Mouse (Mus musculus) liver, postnatal 0 days (tissue): ENCODE data around the gene Ccdc120. TPM values are rescaled to one million over a fixed set of nuclear protein-coding genes. Genes with fewer than 3 reads are reported as not detected.
A peak's percentile ranks its signal among the peaks of the same experiment; 100 is the strongest.

ENCODE experiments used
- ATAC-seq: fragments of 200-750 bp; cut with Nextera tagmentation; 2 replicates; pipeline ENCODE4 v1.8.0; 2017; ENCODE audit warnings: mild to moderate bottlenecking, moderate library complexity
- DNase-seq: peaks from one replicate; pipeline ENCODE4 v3.0.0-alpha.2; 2016
- H3K27ac ChIP-seq: fragments of 300-500 bp; sonication (generic); 2 replicates; pipeline ENCODE4 v1.5.1; 2014; ENCODE audit warnings: antibody characterized with exemption, moderate library complexity, mild to moderate bottlenecking, low read depth
- H3K27me3 ChIP-seq: fragments of 300-500 bp; sonication (generic); 2 replicates; pipeline ENCODE4 v1.6.1; 2014; ENCODE audit warnings: low read length, control low read depth, mixed read lengths; ENCODE audit not compliant: insufficient read depth
- H3K36me3 ChIP-seq: fragments of 300-500 bp; sonication (generic); replicated peaks from 2 replicates; pipeline ENCODE4 v1.6.1; 2014; ENCODE audit warnings: mild to moderate bottlenecking, control low read depth, low read length, moderate library complexity, mixed read lengths; ENCODE audit not compliant: insufficient read depth
- H3K4me1 ChIP-seq: fragments of 300-500 bp; sonication (generic); 2 replicates; pipeline ENCODE4 v1.6.1; 2014; ENCODE audit warnings: antibody characterized with exemption, mild to moderate bottlenecking, control low read depth; ENCODE audit not compliant: insufficient read depth
- H3K4me2 ChIP-seq: fragments of 300-500 bp; sonication (generic); 2 replicates; pipeline ENCODE4 v1.6.1; 2014; ENCODE audit warnings: low read depth, mild to moderate bottlenecking, low read length, moderate library complexity, mixed read lengths
- H3K4me3 ChIP-seq: fragments of 300-500 bp; sonication (generic); 2 replicates; pipeline ENCODE4 v1.5.1; 2014; ENCODE audit warnings: low read depth, low read length
- H3K9ac ChIP-seq: fragments of 300-500 bp; sonication (generic); replicated peaks from 2 replicates; pipeline ENCODE4 v1.6.1; 2014; ENCODE audit warnings: mild to moderate bottlenecking, moderate library complexity
- H3K9me3 ChIP-seq: fragments of 300-500 bp; sonication (generic); 2 replicates; pipeline ENCODE4 v1.6.1; 2016; ENCODE audit warnings: mild to moderate bottlenecking, control low read depth, low read length, mixed read lengths
- CTCF ChIP-seq: sonication (generic); IDR thresholded peaks from 2 replicates; pipeline ENCODE4 v1.5.1; 2016; ENCODE audit warnings: antibody characterized with exemption, low read depth
- EP300 ChIP-seq: IDR thresholded peaks from 2 replicates; pipeline ENCODE4 v1.6.1; 2016; ENCODE audit warnings: antibody characterized with exemption, low read depth, mild to moderate bottlenecking
- WGBS: fragments of 180-500 bp; shearing (Covaris S2); extraction: QIAGEN DNeasy Blood & Tissue Kit; methylation state at CpG from one replicate; pipeline ENCODE4 v1.1.7; 2014; ENCODE audit not compliant: insufficient replicate concordance; 5-methylcytosine and 5-hydroxymethylcytosine counted together
- polyA plus RNA-seq: library from polyadenylated mRNA; unstranded; fragments of >200 nt; fragmentation: Nextera tagmentation; extraction: Ambion mirVana; gene quantifications from 2 replicates; pipeline ENCODE4 v1.2.1, GENCODE M21; 2015

Gene Ccdc120
- polyA plus RNA-seq = 2.0 and 3.4 TPM in 2 replicates

DNA sequence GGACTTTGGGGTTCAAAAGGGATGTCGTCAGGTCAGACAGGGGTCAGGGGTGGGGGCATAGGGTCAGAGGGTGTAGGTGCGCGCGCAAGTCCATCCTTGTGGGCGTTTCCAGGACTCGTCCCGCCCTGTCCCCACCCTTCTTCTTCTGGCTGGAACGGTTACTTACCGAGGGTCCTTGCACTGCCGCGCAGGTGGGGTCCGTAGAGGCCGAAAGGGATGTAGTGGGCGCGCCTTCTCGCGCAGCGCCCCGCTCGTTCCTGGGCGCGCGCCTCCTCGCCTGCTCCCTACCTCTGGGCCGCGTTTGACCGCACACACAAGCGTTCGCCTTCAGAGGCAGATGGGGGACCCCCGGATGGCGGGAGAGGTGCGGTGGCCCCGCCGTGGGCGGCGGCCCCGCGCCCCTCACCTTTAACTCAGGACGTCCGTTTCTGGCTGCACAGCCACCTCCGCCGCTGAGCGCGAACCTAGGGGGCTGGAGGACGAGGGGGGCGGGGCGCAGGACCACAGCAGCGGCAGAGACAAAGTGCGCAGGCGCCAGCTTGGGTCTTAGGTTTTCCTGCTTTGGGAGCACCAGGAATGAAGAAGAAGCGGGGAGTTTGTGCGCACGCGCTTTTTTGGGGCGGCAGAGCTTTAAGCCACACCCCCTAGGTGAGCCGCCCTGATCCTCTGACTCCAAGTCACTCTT lies at the start of gene Ccdc120:
Ccdc120 (minus strand) TSS at position 474 of the 685 bp plus-strand sequence.
- no peaks in the 10 kb centered on the region; the same call in 1 of the 2 replicates for H3K27me3 ChIP-seq
- ATAC-seq (no peak), DNase-seq (peak; percentile 44)
- H3K4me1 ChIP-seq = no peaks in the 10 kb centered on the region
- H3K4me2 ChIP-seq = peak within 1 kb of the TSS; percentile 83
- no peak within 1 kb of the TSS for H3K27ac ChIP-seq
- H3K36me3 ChIP-seq = no peaks in the 10 kb centered on the region
- no peaks in the 10 kb centered on the region for H3K9me3 ChIP-seq
- H3K4me3 ChIP-seq = peak within 1 kb of the TSS; percentile 57
- H3K9ac ChIP-seq = peak within 1 kb of the TSS; percentile 50
- 11% methylated on average over 36 of the region's 56 CpGs for WGBS
- no peak for TF ChIP-seq CTCF
- no peak for TF ChIP-seq EP300

DNA sequence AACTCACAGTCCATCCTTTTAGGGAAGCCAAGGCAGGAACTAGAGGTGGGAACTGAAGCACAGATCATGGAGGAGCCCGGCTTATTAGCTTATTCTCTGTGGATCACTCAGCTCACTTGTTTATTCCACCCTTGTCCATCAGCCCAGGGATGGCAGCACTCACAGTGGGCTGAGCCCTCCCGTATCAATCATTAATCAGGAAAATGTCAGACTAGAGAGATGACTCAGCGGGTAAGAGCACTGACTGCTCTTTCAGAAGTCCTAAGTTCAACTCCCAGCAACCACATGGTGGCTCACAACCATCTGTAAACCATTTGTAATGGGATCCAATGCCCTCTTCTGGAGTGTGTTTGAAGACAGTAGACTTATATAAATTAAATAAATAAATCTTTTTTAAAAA lies 46.6 kb upstream of the Ccdc120 start:
- H3K9ac ChIP-seq = no peak overlapping the region
- no peak overlapping the region for H3K4me3 ChIP-seq
- ATAC-seq (peak; percentile 86), DNase-seq (no peak)
- no peaks in the 10 kb centered on the region for H3K4me1 ChIP-seq
- H3K9me3 ChIP-seq = no peaks in the 10 kb centered on the region
- no peak overlapping the region for H3K4me2 ChIP-seq
- H3K27ac ChIP-seq = no peak overlapping the region
- H3K27me3 ChIP-seq = no peaks in the 10 kb centered on the region
- H3K36me3 ChIP-seq = peaks cover 12% of the 10 kb centered on the region
- 54% methylated on average over 3 of the region's 3 CpGs for WGBS
- TF ChIP-seq EP300 = no peak
- 0 out of 2 replicates have a peak, but pooled peaks have one; percentile 17 for TF ChIP-seq CTCF

DNA sequence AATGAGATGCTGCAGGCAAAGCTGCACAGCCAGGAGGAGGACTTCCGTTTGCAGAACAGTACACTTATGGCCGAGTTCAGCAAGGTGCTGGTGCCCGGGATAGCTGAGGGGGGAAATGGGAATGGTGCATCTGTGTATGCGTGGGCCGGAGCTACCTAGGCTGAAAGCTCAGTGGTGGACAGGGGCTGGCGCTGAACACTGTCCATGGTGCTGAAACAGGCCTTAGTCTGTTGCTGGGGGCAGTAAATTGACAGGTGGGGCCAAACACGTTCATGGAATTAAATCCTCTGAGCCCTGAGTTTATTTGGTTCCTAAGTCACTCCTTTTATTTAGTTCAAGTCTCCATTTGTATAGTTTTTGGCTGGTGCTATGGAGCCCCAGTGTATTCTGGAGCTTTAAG lies 44.3 kb upstream of the Ccdc120 start:
- H3K9ac ChIP-seq = no peak overlapping the region
- peaks cover 5% of the 10 kb centered on the region; the same call in 1 of the 2 replicates for H3K4me1 ChIP-seq
- peaks cover 7% of the 10 kb centered on the region for H3K36me3 ChIP-seq
- H3K4me2 ChIP-seq = no peak overlapping the region
- TF ChIP-seq CTCF = no peak
- TF ChIP-seq EP300 = no peak
- WGBS = 44% methylated on average over 7 of the region's 7 CpGs
- H3K4me3 ChIP-seq = no peak overlapping the region
- no peaks in the 10 kb centered on the region for H3K9me3 ChIP-seq
- H3K27ac ChIP-seq = no peak overlapping the region
- DNase-seq = peak; percentile 44
- ATAC-seq = no peak
- H3K27me3 ChIP-seq = no peaks in the 10 kb centered on the region

DNA sequence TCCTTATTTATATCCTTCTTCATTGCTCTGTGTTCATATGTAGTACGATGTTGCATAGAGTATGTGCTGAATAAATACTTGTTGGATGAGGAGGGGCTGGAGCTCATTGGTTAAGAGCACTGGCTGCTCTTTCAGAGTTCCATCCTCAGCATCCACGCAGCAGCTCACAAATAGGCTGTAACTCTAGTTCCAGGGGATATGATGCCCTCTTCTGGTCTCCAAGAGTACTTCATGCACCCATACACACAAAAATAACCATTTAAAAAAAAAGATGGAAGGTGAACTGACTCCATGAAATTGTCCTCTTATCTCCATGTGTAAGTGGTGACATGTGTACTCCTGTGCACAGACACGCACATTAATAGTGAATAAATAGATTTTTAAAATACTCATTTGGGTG lies 42.7 kb upstream of the Ccdc120 start:
- Histone ChIP-seq H3K4me1 (peaks cover 5% of the 10 kb centered on the region; the same call in 1 of the 2 replicates), H3K27ac (no peak overlapping the region), H3K9me3 (no peaks in the 10 kb centered on the region), H3K36me3 (no peaks in the 10 kb centered on the region; the same call in 1 of the 2 replicates), H3K27me3 (no peaks in the 10 kb centered on the region), H3K4me2 (no peak overlapping the region), H3K4me3 (no peak overlapping the region), H3K9ac (no peak overlapping the region)
- ATAC-seq (no peak), DNase-seq (no peak)
- TF ChIP-seq CTCF = peak; percentile 64
- TF ChIP-seq EP300 = no peak
- 44% methylated on average over 3 of the region's 3 CpGs for WGBS

DNA sequence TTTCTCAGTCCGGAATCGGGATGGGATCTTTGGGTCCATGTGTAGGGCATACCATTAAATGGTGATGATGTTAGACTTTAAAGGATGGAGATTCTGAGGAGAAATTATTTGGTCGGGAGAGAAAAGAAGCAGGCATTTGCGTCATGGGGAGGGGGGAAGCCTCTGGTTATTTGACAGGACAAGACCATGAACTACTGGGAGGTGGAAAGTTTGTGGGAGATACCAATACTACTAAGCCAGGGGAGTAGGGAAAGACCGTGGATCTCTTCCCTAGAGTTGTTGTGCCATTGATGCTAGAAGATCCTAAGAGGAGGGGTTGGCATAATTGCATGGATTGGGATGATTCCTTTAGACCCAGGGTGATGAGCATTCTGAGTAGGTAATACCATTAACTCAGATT lies 39.6 kb upstream of the Ccdc120 start:
- no peaks in the 10 kb centered on the region for H3K9me3 ChIP-seq
- TF ChIP-seq CTCF (no peak), EP300 (no peak)
- peak overlapping the region; percentile 74 for H3K4me3 ChIP-seq
- H3K36me3 ChIP-seq = no peaks in the 10 kb centered on the region; the same call in 1 of the 2 replicates
- H3K27ac ChIP-seq = peak overlapping the region; percentile 53
- WGBS = 16% methylated on average over 5 of the region's 5 CpGs
- H3K4me1 ChIP-seq = peaks cover 5% of the 10 kb centered on the region; the same call in 1 of the 2 replicates
- ATAC-seq = peak; percentile 37
- no peak for DNase-seq
- H3K27me3 ChIP-seq = no peaks in the 10 kb centered on the region
- peak overlapping the region; percentile 71 for H3K9ac ChIP-seq
- peak overlapping the region; percentile 75 for H3K4me2 ChIP-seq

DNA sequence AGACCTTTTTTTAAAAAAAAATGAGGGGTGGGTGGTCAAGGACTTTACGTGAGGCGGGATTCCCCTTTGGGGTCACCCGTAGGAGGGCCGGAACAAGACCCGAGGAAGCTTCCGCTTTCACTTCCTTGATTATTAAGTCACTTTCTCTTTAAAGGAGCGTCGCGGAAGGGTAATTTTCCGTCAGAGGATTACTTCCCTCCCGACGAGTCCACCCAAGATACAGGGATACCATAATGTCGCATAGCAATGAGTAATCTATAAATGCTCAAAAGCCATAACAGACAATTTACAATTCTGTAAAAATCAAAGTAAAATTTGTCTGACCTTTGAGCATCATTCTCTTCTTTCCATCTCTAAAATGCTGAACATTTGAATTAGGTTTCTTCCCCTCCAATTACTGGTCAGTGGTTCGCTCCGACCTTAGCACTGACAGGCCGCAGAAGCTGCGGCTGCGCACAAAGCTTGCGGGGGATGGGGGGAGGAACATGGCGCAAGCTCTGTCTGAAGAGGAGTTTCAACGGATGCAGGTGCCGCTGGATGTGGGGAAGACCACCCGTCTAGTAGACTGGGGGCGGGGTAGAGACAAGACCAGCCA lies 38.9 kb upstream of the Ccdc120 start, which contains the start of gene Gripap1:
Gripap1 (plus strand) TSS at position 224 of the 595 bp plus-strand sequence.
- H3K9me3 ChIP-seq = no peaks in the 10 kb centered on the region
- peaks cover 5% of the 10 kb centered on the region; the same call in 1 of the 2 replicates for H3K4me1 ChIP-seq
- H3K4me2 ChIP-seq = peak within 1 kb of the TSS; percentile 75
- peak within 1 kb of the TSS; percentile 74 for H3K4me3 ChIP-seq
- peak; percentile 80 for DNase-seq
- 14% methylated on average over 24 of the region's 24 CpGs for WGBS
- peak within 1 kb of the TSS; percentile 71 for H3K9ac ChIP-seq
- no peaks in the 10 kb centered on the region for H3K27me3 ChIP-seq
- TF ChIP-seq CTCF = no peak
- TF ChIP-seq EP300 = peak; percentile 43; the same call in 1 of the 2 replicates
- H3K27ac ChIP-seq = peak within 1 kb of the TSS; percentile 53
- ATAC-seq = peak; percentile 93
- H3K36me3 ChIP-seq = no peaks in the 10 kb centered on the region; the same call in 1 of the 2 replicates
